Mouse (Mus musculus) embryonic facial prominence, embryonic 10.5 days (tissue): ENCODE measurements around the gene Mcrip2. TPM values are rescaled to one million over a fixed set of nuclear protein-coding genes. Genes with fewer than 3 reads are reported as not detected.
A peak's percentile ranks its signal among the peaks of the same experiment; 100 is the strongest.

Experiments
- DNase-seq: peaks from one replicate; pipeline ENCODE4 v3.0.0-alpha.2; 2017; ENCODE audit warnings: low spot score
- H3K27ac ChIP-seq: fragments of 300-500 bp; sonication (generic); replicated peaks from 2 replicates; pipeline ENCODE4 v1.5.1; 2016; ENCODE audit warnings: mild to moderate bottlenecking
- H3K27me3 ChIP-seq: fragments of 300-500 bp; sonication (generic); replicated peaks from 2 replicates; pipeline ENCODE4 v1.6.1; 2016; ENCODE audit warnings: low read depth, mild to moderate bottlenecking; ENCODE audit not compliant: poor library complexity, severe bottlenecking
- H3K36me3 ChIP-seq: fragments of 300-500 bp; sonication (generic); replicated peaks from 2 replicates; pipeline ENCODE4 v1.6.1; 2016; ENCODE audit warnings: mild to moderate bottlenecking, moderate library complexity
- H3K4me1 ChIP-seq: fragments of 300-500 bp; sonication (generic); 2 replicates; pipeline ENCODE4 v1.6.1; 2016
- H3K4me3 ChIP-seq: fragments of 300-500 bp; sonication (generic); 2 replicates; pipeline ENCODE4 v1.5.1; 2016; ENCODE audit warnings: mild to moderate bottlenecking, moderate library complexity
- H3K9me3 ChIP-seq: fragments of 300-500 bp; sonication (generic); 2 replicates; pipeline ENCODE4 v1.6.1; 2016; ENCODE audit warnings: mild to moderate bottlenecking
- WGBS: fragments of 180-500 bp; shearing (Covaris S2); methylation state at CpG from one replicate; pipeline ENCODE4 v1.1.7; 2016; 5-methylcytosine and 5-hydroxymethylcytosine counted together
- polyA plus RNA-seq: library from polyadenylated mRNA; unstranded; fragments of >200 nt; fragmentation: Nextera tagmentation; extraction: Ambion mirVana; gene quantifications from 2 replicates; pipeline ENCODE4 v1.2.1, GENCODE M21; 2016

Mcrip2 gene
- polyA plus RNA-seq, 1 experiment from 2014 or later: 17.3 TPM

GRCm38 (mm10) chr17:25834595-25835222, 33.9 kb downstream of the Mcrip2 start:
- no peak for DNase-seq
- Histone ChIP-seq H3K9me3 (no peaks in the 10 kb centered on the region), H3K27me3 (no peaks in the 10 kb centered on the region), H3K4me3 (peak overlapping the region; percentile 81), H3K4me1 (peaks cover 75% of the 10 kb centered on the region), H3K27ac (peak overlapping the region; percentile 95), H3K36me3 (peaks cover 70% of the 10 kb centered on the region)
- 86% methylated on average over 12 of the region's 12 CpGs for WGBS

- H3K4me3 ChIP-seq: peak overlapping the region; percentile 81
- no peaks in the 10 kb centered on the region for H3K27me3 ChIP-seq
- peak overlapping the region; percentile 95 for H3K27ac ChIP-seq
- DNase-seq: no peak
- no peaks in the 10 kb centered on the region for H3K9me3 ChIP-seq
- H3K36me3 ChIP-seq: peaks cover 67% of the 10 kb centered on the region
- 55% methylated on average over 6 of the region's 6 CpGs for WGBS
- H3K4me1 ChIP-seq: peaks cover 81% of the 10 kb centered on the region
These were observed 34.5 kb downstream of the Mcrip2 start for GRCm38 (mm10) chr17:25833961-25834594.

GRCm38 (mm10) chr17:25833291-25833663, 35.3 kb downstream of the Mcrip2 start, which contains the start of gene Stub1:
TSS of gene Stub1 (minus strand) at chr17:25833404.
- Histone ChIP-seq H3K27me3 (no peaks in the 10 kb centered on the region), H3K9me3 (no peaks in the 10 kb centered on the region), H3K4me1 (peaks cover 85% of the 10 kb centered on the region), H3K27ac (peak within 1 kb of the TSS; percentile 95), H3K4me3 (peak within 1 kb of the TSS; percentile 81), H3K36me3 (peaks cover 60% of the 10 kb centered on the region)
- DNase-seq: peak; percentile 90
- WGBS: under 1% methylated on average over 24 of the region's 24 CpGs

GRCm38 (mm10) chr17:25832436-25833290, 35.9 kb downstream of the Mcrip2 start:
- peaks cover 85% of the 10 kb centered on the region for H3K4me1 ChIP-seq
- H3K27me3 ChIP-seq: no peaks in the 10 kb centered on the region
- peaks cover 60% of the 10 kb centered on the region for H3K36me3 ChIP-seq
- H3K27ac ChIP-seq: peak overlapping the region; percentile 95
- peak overlapping the region; percentile 81 for H3K4me3 ChIP-seq
- under 1% methylated on average over 77 of the region's 77 CpGs for WGBS
- peak; percentile 99 for DNase-seq
- H3K9me3 ChIP-seq: no peaks in the 10 kb centered on the region

GRCm38 (mm10) chr17:25831451-25832281, 36.9 kb downstream of the Mcrip2 start:
- Histone ChIP-seq H3K4me1 (peaks cover 85% of the 10 kb centered on the region), H3K27ac (peak overlapping the region; percentile 95), H3K36me3 (peaks cover 63% of the 10 kb centered on the region), H3K9me3 (no peaks in the 10 kb centered on the region), H3K4me3 (peak overlapping the region; percentile 81), H3K27me3 (no peaks in the 10 kb centered on the region)
- WGBS: 67% methylated on average over 21 of the region's 21 CpGs
- DNase-seq: peak; percentile 26

GRCm38 (mm10) chr17:25830806-25831431, 37.6 kb downstream of the Mcrip2 start:
- H3K36me3 ChIP-seq: peaks cover 66% of the 10 kb centered on the region

GRCm38 (mm10) chr17:25830200-25830753, 38.3 kb downstream of the Mcrip2 start:
- 87% methylated on average over 4 of the region's 4 CpGs for WGBS
- H3K36me3 ChIP-seq: peaks cover 66% of the 10 kb centered on the region
- peaks cover 78% of the 10 kb centered on the region for H3K4me1 ChIP-seq
- H3K4me3 ChIP-seq: peak overlapping the region; percentile 81
- H3K27me3 ChIP-seq: no peaks in the 10 kb centered on the region
- DNase-seq: no peak
- 0 out of 2 replicates have a peak overlapping the region, but pooled peaks have one; percentile 11 for H3K27ac ChIP-seq
- H3K9me3 ChIP-seq: no peaks in the 10 kb centered on the region

More at GRCm38 (mm10) chr17:25830806-25831431, 37.6 kb downstream of the Mcrip2 start:
- Histone ChIP-seq H3K27ac (0 out of 2 replicates have a peak overlapping the region, but pooled peaks have one; percentile 11), H3K4me1 (peaks cover 80% of the 10 kb centered on the region), H3K27me3 (no peaks in the 10 kb centered on the region), H3K4me3 (peak overlapping the region; percentile 81), H3K9me3 (no peaks in the 10 kb centered on the region)
- DNase-seq: no peak
- WGBS: 87% methylated on average over 14 of the region's 14 CpGs

GRCm38 (mm10) chr17:25829558-25830017, 39.0 kb downstream of the Mcrip2 start:
- H3K36me3 ChIP-seq: peaks cover 62% of the 10 kb centered on the region
- DNase-seq: peak; percentile 29
- no peaks in the 10 kb centered on the region for H3K27me3 ChIP-seq
- peak overlapping the region; percentile 87 for H3K27ac ChIP-seq
- peak overlapping the region; percentile 81 for H3K4me3 ChIP-seq
- WGBS: 42% methylated on average over 8 of the region's 8 CpGs
- H3K9me3 ChIP-seq: no peaks in the 10 kb centered on the region
- peaks cover 78% of the 10 kb centered on the region for H3K4me1 ChIP-seq

- Histone ChIP-seq H3K4me1 (peaks cover 78% of the 10 kb centered on the region), H3K27ac (peak within 1 kb of the TSS; percentile 87), H3K4me3 (peak within 1 kb of the TSS; percentile 81), H3K27me3 (no peaks in the 10 kb centered on the region), H3K36me3 (peaks cover 59% of the 10 kb centered on the region), H3K9me3 (no peaks in the 10 kb centered on the region)
- 1% methylated on average over 32 of the region's 32 CpGs for WGBS
- peak; percentile 86 for DNase-seq
These were observed 39.6 kb downstream of the Mcrip2 start, which contains the start of gene Jmjd8 for GRCm38 (mm10) chr17:25828712-25829557. TSS of gene Jmjd8 (plus strand) at chr17:25828867.

- H3K9me3 ChIP-seq: no peaks in the 10 kb centered on the region
- peak overlapping the region; percentile 87 for H3K27ac ChIP-seq
- H3K27me3 ChIP-seq: no peaks in the 10 kb centered on the region
- peaks cover 76% of the 10 kb centered on the region for H3K4me1 ChIP-seq
- peaks cover 59% of the 10 kb centered on the region for H3K36me3 ChIP-seq
- WGBS: 83% methylated on average over 8 of the region's 8 CpGs
- no peak for DNase-seq
- peak overlapping the region; percentile 81 for H3K4me3 ChIP-seq
These were observed 40.4 kb downstream of the Mcrip2 start for GRCm38 (mm10) chr17:25828223-25828594.
